Mouse (Mus musculus) embryonic fibroblast, embryonic 13.5 days (primary cell): ENCODE results near the gene Emc4. TPM values are rescaled to one million over a fixed set of nuclear protein-coding genes. Genes with fewer than 3 reads are reported as not detected.

ENCODE experiments used
- H3K27ac ChIP-seq: 2 replicates; pipeline ENCODE4 v1.5.1; 2012; ENCODE audit warnings: low read length, control low read depth, inconsistent platforms; ENCODE audit not compliant: insufficient read depth
- H3K4me1 ChIP-seq: 2 replicates; pipeline ENCODE4 v1.6.1; 2011; ENCODE audit warnings: low read length; ENCODE audit not compliant: control insufficient read depth, insufficient read depth
- H3K4me3 ChIP-seq: 2 replicates; pipeline ENCODE4 v1.5.1; 2011; ENCODE audit warnings: mild to moderate bottlenecking, control low read depth, low read length; ENCODE audit not compliant: insufficient read depth
- CTCF ChIP-seq: IDR thresholded peaks from 2 replicates; pipeline ENCODE4 v1.5.1; 2011; ENCODE audit warnings: mild to moderate bottlenecking, control low read depth, low read length, moderate library complexity, borderline replicate concordance; ENCODE audit not compliant: insufficient read depth
- POLR2A ChIP-seq: IDR thresholded peaks from 2 replicates; pipeline ENCODE4 v1.6.1; 2011; ENCODE audit warnings: low read depth, mild to moderate bottlenecking, control low read depth, low read length, moderate library complexity
- polyA plus RNA-seq: library from polyadenylated mRNA; stranded (reverse); fragments of >200 nt; gene quantifications from 2 replicates; pipeline ENCODE4 v1.2.4, GENCODE M21; 2011; ENCODE audit warnings: low read depth; ENCODE audit not compliant: missing spikeins, insufficient read length

Emc4 gene
- polyA plus RNA-seq, 1 experiment: 71.9 TPM

GRCm38 (mm10) chr2:112341117-112341516, 26.7 kb downstream of the Emc4 start:
- Histone ChIP-seq H3K4me1 (no peaks in the 10 kb centered on the region), H3K27ac (no peak overlapping the region), H3K4me3 (no peak overlapping the region)
- TF ChIP-seq CTCF: no peak
- no peak for TF ChIP-seq POLR2A

DNA sequence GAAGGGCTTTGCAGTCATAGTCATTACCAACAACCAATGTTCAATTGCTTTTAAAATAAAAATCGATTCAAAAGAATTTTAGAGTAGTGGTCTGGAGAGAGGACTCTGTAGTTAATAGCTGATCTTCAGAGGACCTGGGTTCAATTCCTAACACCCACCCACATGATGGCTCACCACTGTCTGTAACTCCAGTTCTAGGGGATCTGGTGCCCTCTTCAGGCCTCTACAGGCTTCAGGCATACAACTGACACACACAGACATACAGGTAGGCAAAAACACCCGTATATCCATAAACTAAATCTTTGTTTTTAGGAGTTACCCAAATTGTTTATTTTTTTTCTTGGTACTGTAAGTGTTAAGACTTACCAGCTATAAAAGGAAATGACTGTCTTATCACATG, 28.1 kb downstream of the Emc4 start:
- Histone ChIP-seq H3K4me3 (no peak overlapping the region), H3K27ac (no peak overlapping the region), H3K4me1 (no peaks in the 10 kb centered on the region)
- TF ChIP-seq POLR2A: no peak
- no peak for TF ChIP-seq CTCF

DNA sequence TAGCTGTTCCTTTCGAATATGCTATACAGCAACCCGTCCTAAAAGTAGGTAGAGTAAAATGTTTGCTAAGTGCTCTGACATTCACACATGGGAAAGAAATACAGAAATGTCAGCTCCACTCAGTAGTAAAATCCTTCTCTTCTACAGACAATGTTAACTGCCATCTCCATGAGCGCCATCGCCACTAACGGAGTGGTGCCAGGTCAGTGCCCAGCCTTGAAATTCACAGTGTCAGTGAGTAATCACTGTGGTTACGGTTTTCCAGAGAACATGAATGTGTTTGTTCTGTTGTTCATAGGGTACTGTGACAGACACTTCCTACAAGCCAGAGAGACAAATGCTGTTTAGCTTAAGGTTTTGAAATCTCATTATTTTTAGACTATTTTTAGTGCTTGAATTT, 30.6 kb downstream of the Emc4 start:
- no peak overlapping the region for H3K4me3 ChIP-seq
- TF ChIP-seq CTCF (no peak), POLR2A (no peak)
- no peak overlapping the region for H3K27ac ChIP-seq
- no peaks in the 10 kb centered on the region for H3K4me1 ChIP-seq

- Histone ChIP-seq H3K27ac (no peak overlapping the region), H3K4me1 (no peaks in the 10 kb centered on the region), H3K4me3 (no peak overlapping the region)
- TF ChIP-seq POLR2A: no peak
- no peak for TF ChIP-seq CTCF
Observed at GRCm38 (mm10) chr2:112332051-112332898, 35.6 kb downstream of the Emc4 start.

DNA sequence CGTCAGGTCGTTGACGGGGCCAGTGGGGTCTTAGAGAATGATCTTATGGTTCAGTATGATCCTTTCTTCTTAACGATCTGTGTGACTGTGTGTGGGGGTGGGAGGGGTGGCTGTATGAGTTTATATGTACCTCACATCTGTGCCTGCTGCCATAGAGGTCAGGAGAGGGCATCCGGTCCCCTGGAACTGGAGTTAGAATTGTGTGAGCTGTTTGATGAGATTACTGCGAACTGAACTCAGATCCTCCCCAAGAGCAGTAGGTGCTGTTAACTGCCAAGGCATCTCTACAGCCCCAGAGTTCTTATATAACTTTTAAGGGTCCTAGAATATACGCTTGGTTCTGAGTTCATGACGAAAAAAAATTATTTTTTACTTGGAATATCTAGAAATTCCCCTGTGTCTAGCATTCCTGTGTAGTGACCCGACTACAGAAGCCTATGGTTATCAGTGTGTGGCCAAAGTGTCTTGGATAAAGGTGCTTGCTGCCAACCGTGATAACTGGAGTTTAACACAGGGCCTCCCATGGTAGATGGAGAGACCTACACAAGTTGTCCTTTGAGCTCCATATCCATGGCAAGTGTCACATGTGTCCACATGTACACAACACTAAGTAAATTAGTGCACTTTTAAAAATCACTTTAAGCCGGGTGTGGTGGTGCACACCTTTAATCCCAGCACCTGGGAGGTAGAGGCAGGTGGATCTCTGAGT, 39.6 kb downstream of the Emc4 start:
- TF ChIP-seq POLR2A: no peak
- TF ChIP-seq CTCF: no peak
- Histone ChIP-seq H3K27ac (no peak overlapping the region), H3K4me1 (no peaks in the 10 kb centered on the region), H3K4me3 (no peak overlapping the region)

GRCm38 (mm10) chr2:112318905-112319304, 48.9 kb downstream of the Emc4 start:
- Histone ChIP-seq H3K4me3 (no peak overlapping the region), H3K4me1 (no peaks in the 10 kb centered on the region; the same call in 1 of the 2 replicates), H3K27ac (no peak overlapping the region)
- TF ChIP-seq POLR2A: no peak
- no peak for TF ChIP-seq CTCF

DNA sequence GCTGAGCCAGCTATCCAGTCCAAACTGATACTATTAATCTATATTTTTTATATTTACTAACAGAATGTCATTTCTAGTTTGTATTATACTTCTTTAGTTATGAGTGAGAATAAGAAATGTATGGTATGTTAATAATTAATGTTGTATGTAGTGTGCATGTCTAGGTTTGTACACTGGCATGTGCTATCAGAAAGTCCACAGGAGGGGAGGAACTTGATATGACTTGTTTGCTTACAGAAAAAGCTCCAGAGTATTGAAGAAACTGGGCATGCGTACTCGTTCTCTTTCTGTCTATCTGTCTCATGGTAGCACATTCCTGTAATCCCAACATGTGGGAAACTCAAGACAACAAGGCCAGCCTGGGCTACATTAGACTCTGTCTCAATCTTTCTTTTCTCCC, 49.6 kb downstream of the Emc4 start:
- H3K4me1 ChIP-seq: no peaks in the 10 kb centered on the region; the same call in 1 of the 2 replicates
- no peak for TF ChIP-seq CTCF
- no peak for TF ChIP-seq POLR2A
- H3K4me3 ChIP-seq: no peak overlapping the region
- H3K27ac ChIP-seq: no peak overlapping the region

DNA sequence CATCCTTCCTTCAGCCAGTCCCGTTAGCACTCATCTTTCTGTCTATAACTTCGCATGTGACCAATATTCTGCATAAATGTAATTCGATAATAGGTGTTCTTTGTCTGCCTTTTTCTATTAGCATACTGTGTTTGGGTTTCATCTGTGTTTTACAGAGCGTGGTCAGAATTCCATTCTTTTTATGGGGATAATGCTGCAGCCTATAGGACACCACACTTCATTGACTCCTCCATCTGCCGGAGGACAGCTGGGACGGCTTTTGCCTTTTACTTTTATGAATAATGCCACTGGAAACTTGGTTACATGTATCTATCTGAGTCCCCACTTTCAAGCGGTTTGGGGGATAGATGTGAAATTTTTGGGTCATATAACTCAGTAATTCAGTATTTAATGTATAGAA, 52.2 kb downstream of the Emc4 start:
- no peak overlapping the region for H3K27ac ChIP-seq
- TF ChIP-seq CTCF (no peak), POLR2A (no peak)
- H3K4me3 ChIP-seq: no peak overlapping the region
- no peaks in the 10 kb centered on the region; the same call in 1 of the 2 replicates for H3K4me1 ChIP-seq

Other genes starting within 250 kb of the Emc4 start
- 1.3 and 1.9 TPM in 2 replicates for gene Olfr1316, start 233.1 kb downstream of the Emc4 start, polyA plus RNA-seq
- gene Olfr1317, start 227.7 kb downstream of the Emc4 start, polyA plus RNA-seq: not detected in 2 replicates
- not detected in 2 replicates for gene Olfr1318, start 213.8 kb downstream of the Emc4 start, polyA plus RNA-seq
- 21.6 and 25.3 TPM in 2 replicates for gene Lpcat4, start 128.6 kb downstream of the Emc4 start, polyA plus RNA-seq
- not detected in 2 replicates for gene Nutm1, start 108.7 kb downstream of the Emc4 start, polyA plus RNA-seq
- gene Nop10, start 106.1 kb downstream of the Emc4 start, polyA plus RNA-seq: 70.7 and 79.5 TPM in 2 replicates
- 27.9 and 29.2 TPM in 2 replicates for gene Slc12a6, start 102.2 kb downstream of the Emc4 start, polyA plus RNA-seq
- not detected in 2 replicates for gene Gm21985, start 101.7 kb downstream of the Emc4 start, polyA plus RNA-seq
- 24.9 and 26.1 TPM in 2 replicates for gene Katnbl1, start 11.2 kb upstream of the Emc4 start, polyA plus RNA-seq
- gene Emc7, start 87.0 kb upstream of the Emc4 start, polyA plus RNA-seq: 21.8 and 23.0 TPM in 2 replicates
- not detected in 2 replicates for gene Chrm5, start 112.7 kb upstream of the Emc4 start, polyA plus RNA-seq
- 10.0 and 10.6 TPM in 2 replicates for gene Aven, start 124.9 kb upstream of the Emc4 start, polyA plus RNA-seq